Mouse (Mus musculus) splenic B cell, adult 2 months (primary cell): ENCODE results near the gene Slc16a4.

Experiments used
- DNase-seq: peaks from one replicate; pipeline ENCODE4 v3.0.0-alpha.2; 2011; ENCODE audit warnings: low read depth, low spot score
- H3K27me3 ChIP-seq: 2 replicates; pipeline ENCODE4 v1.6.1; 2012; ENCODE audit warnings: mild to moderate bottlenecking, low read length, moderate library complexity, mixed read lengths; ENCODE audit not compliant: control insufficient read depth, poor library complexity, insufficient read depth, severe bottlenecking
- H3K36me3 ChIP-seq: 2 replicates; pipeline ENCODE4 v1.6.1; 2012; ENCODE audit warnings: mild to moderate bottlenecking, low read length, moderate library complexity, mixed read lengths; ENCODE audit not compliant: control insufficient read depth, poor library complexity, insufficient read depth, severe bottlenecking

Gene Slc16a4

DNA sequence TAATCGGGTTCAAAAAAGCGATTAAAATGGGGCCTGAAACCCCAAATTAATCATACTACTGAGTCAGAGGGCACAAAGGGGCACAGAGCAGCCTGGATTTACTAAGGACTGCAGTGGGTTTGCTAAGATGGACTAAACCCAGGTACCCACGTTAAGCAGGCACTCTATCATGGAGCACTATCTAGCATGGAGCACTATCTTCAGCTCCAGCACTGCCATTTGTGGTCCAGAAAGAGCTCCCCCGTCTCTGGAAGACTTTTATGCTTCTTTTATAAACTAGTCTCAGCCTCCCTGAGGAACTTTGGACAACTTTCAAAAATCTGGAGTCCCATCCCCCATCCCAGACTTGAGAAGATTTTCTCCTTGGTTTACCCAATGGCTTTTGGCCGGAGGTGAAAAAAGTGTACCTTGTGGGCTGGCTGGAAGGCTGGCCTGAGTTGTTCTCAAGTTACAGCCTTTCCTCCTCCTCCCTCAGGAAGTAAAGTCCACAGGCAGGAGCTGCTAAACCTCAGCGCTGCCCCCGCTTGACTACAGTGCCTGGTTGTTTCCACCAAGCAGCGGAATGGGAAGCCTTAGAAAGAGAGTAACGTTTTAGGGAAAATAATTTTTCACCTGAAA is at the start of gene Slc16a4:
TSS of gene Slc16a4 (plus strand) at position 467 of the 618 bp plus-strand sequence.
- Histone ChIP-seq H3K27me3 (no peaks in the 10 kb centered on the region), H3K36me3 (no peaks in the 10 kb centered on the region)
- no peak for DNase-seq

DNA sequence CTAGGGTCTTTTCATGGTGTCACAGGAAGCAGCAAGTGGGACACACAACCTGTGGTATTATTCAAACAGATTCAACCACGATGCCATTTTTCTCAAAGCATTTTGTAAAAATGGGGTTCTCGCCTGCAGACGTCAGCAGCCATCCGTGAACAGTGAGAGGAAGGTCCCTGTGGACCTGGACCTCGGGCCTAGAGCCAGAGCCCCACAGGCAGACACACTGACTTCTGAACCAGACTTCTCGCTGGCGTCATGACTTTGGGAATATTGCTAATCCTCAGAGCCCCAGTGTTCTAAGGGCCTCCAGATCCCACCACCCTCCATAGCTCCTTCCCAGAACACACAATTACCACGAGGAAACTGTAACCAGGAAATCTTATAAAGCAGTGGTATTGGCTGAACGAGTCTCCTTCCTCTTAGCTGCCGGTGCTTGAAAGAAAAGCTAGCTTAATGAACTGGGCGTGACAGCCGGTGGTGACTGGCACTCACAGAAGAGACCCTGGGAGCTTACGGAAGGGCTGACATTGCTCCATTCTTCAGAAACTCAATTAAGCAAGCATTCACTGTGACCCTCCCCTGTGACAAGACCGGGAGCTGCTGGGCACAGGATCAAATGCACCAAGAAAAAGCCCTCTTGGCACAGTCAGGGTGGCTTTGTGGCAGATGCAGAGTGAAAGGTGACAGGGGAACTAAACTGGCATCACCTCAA is 49.5 kb upstream of the Slc16a4 start:
- Histone ChIP-seq H3K36me3 (no peaks in the 10 kb centered on the region), H3K27me3 (no peaks in the 10 kb centered on the region)
- DNase-seq = no peak

DNA sequence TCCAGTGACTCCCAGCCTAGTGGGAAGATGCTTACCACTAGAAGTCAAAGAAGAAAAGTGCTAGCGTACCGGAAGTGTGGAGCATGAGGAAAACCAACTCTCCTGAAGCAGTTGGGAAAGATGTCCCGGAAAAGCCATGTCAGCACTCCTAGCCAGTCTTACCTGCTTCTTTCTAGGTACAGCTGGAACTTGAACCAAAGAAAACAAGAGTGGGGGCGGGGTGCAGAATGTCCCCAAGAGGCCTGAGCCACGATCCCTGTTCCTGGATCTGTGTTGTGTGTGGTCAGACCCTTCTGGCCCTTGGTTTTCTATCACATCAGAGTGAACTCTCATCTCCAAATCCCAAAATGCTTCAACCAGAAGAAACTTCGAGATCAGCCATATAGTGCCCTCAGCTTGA is 44.2 kb upstream of the Slc16a4 start:
- Histone ChIP-seq H3K36me3 (no peaks in the 10 kb centered on the region), H3K27me3 (no peaks in the 10 kb centered on the region)
- no peak for DNase-seq

DNA sequence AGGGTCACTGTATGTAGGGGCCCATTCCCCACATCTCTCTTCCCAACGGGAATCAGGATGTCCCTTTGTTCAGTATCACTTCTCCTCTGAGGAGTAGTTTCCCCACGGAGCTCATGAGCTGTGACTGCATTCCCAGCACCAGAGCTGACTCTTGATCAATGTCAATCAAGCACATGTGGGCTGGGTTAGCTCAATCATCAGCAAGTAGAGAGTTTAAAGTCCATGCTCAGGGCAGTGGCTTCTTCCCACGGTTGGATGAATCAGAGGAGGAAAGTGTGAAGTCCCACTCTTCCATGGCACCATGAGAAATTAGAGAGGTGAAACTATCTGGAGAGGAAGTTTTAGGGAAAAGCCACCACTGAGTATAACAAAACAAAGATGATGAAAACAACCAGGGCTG is 42.0 kb upstream of the Slc16a4 start:
- DNase-seq = no peak
- Histone ChIP-seq H3K27me3 (no peaks in the 10 kb centered on the region), H3K36me3 (no peaks in the 10 kb centered on the region)

DNA sequence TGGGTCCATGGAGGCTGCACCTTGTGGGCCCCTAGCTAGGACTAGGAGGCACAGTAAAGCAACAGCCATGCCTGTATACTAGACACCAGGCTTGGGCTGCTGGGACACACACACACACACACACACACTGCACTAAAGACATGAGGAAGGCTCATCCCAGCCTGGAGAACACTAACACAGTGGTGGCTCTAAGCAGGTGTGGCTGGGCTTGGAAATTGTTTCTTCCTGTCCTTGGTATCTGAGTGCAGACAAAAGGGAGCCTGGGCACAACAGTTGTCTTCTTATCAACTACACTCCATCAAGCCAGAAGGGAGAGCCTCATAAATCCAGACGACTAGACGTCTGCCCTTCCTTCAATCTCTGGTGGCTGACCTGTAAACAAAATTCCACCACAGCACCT is 40.7 kb upstream of the Slc16a4 start:
- no peak for DNase-seq
- Histone ChIP-seq H3K36me3 (no peaks in the 10 kb centered on the region), H3K27me3 (no peaks in the 10 kb centered on the region)

DNA sequence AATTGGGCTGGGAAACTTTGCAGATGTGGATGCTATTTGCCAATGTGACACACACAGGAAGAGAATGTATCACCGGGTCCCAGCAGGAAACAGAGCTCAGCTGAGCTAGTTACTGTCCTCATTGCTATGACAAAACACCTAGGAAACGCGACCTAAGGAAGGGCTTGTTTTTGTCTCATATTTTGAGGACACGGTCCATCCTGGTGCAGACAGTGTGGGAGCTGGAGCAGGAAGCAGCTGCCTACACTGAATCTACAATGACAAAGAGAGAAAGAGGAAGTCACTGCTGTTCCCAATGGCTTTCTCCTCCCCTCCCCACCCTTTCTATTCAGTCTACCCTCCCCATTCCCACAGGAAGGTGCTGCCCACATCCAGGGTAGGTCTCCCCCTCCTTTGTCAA is 39.0 kb upstream of the Slc16a4 start:
- no peak for DNase-seq
- Histone ChIP-seq H3K36me3 (no peaks in the 10 kb centered on the region), H3K27me3 (no peaks in the 10 kb centered on the region)

DNA sequence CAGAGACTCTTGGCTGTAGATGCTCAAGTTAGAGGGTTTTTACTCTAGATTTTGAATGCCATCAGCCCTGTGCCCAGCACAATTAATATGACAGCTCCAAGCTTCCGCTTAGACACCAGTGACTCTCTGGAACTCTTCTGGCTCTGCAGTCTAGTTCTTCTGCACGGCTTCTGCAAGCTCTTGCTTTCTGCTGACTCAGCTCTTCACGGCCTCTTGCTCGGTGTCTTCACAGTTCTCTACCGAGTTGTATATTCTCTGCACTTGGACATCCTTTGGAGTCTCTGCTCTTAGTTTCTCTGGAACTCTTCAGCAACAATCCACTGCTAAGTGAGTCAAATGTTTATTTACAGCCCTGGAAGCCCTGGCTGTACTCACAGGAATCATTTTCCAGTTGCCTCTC is 37.1 kb upstream of the Slc16a4 start:
- H3K36me3 ChIP-seq = no peaks in the 10 kb centered on the region
- no peak for DNase-seq
- H3K27me3 ChIP-seq = no peaks in the 10 kb centered on the region

DNA sequence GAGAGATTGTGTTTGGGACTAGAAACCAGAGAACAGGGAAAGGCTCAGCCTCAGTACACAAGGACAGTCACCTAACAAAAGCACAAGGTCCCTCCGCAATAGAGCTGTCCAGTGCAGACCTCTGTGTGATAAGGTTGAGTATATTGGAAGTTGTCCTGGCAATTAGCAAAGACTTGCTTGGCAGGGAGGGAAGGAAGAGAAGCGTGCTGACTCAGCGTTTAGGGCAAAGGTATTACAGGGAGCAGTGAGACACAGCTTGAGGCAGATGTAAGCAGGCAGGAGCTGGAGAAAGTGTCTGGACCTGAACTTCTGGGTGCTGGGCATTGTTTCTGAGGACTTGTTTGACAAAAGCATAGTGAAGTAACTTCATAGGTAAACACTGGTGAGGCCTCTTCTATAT is 35.0 kb upstream of the Slc16a4 start:
- DNase-seq = no peak
- no peaks in the 10 kb centered on the region for H3K36me3 ChIP-seq
- H3K27me3 ChIP-seq = no peaks in the 10 kb centered on the region

DNA sequence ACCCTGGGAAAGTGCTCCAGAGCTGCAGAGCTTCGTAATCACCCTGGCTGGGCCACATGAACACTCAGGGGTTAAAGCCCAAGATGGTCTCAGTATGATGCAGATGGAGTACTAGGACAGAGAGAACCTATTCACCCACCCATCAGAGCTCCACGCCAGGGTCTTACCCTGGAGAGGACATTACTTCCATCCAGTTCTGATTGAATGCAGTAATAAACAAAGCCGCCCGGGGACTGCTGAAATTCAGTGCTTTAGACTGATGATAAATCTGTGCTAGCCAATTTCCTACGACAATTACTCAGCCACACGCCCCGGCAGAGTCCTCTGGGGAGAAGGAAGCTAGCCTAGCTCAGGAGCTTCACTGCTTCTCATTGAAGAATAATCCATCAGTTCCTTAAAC is 34.3 kb upstream of the Slc16a4 start:
- DNase-seq = no peak
- Histone ChIP-seq H3K27me3 (no peaks in the 10 kb centered on the region), H3K36me3 (no peaks in the 10 kb centered on the region)

DNA sequence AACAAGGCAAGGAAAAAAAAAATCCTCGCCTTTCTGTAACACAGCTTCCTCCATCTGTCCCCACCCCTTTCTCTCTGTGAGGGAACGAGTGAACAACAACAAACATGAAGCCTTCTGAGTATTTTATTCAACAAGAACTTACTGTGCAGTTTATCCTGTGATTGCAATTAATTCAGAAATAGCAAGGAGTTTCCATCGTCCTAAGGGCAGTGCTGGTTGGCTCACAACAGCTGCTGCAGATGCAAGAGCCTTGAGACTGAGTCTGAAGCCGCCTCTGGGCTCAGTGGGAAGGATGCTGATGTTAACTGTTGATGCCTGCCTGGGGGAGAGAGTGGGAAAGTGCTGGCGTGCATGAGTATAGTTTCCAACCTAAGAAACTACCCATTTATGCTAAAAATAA is 33.1 kb upstream of the Slc16a4 start:
- H3K36me3 ChIP-seq = no peaks in the 10 kb centered on the region
- H3K27me3 ChIP-seq = no peaks in the 10 kb centered on the region
- no peak for DNase-seq

DNA sequence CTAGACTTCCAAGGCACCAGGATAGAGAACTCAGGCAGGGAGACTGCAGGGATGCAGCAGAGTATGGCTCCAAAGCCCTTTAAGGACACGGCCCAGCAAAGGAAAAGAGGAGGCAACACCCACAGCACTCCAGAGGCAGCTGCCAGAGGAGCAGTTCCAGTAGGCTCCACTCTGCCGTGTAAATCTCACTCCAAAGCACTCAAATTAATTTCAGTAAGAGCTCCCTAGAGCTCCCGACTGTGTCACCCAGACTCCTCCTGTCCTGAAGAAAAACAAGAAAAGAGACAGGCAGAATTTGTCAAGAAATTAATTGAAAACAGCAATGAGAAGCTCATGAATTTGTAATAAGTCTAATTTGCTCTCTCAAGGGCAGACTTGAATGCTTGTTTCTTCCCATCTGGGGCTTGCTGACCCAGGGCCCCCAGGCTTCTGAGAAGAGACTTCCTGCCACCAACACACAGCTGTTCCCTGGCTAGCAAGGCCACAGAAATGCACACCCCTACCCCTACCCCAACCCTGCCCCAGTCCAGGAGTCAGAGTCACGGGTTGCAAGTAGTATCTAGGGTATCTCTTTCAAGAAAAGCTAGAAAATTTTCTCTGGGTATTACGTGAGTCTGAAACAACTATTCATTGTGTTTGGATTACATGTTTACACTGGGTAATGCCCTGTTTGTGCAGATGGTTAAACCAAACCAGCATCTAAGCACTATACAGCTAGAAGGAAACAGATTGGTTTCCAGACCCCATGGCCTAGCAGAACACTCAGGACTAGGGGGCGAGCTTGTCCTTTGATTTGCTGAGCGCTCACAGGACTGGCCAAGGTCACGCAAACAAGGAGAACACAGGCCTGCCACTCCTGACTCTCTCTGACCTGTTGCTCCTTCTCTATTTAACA is 29.8 kb upstream of the Slc16a4 start:
- DNase-seq = no peak
- Histone ChIP-seq H3K27me3 (no peaks in the 10 kb centered on the region), H3K36me3 (no peaks in the 10 kb centered on the region)

DNA sequence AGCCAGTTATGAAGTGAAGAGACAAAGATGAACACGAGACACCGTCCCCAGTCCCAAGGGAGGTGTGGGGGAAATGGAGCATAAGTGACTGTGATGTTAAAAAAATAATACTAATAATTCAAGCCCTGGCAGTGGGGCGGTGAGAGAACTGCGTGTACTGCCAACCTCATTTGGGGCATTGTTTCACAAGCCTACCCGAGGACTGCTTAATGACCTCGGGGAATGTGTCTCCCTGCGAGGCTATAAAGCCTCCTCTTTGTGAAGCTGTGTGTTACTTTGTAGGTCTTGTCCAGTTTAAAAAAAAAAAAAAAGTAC is 29.2 kb upstream of the Slc16a4 start:
- Histone ChIP-seq H3K36me3 (no peaks in the 10 kb centered on the region), H3K27me3 (no peaks in the 10 kb centered on the region)
- DNase-seq = peak; percentile 36

DNA sequence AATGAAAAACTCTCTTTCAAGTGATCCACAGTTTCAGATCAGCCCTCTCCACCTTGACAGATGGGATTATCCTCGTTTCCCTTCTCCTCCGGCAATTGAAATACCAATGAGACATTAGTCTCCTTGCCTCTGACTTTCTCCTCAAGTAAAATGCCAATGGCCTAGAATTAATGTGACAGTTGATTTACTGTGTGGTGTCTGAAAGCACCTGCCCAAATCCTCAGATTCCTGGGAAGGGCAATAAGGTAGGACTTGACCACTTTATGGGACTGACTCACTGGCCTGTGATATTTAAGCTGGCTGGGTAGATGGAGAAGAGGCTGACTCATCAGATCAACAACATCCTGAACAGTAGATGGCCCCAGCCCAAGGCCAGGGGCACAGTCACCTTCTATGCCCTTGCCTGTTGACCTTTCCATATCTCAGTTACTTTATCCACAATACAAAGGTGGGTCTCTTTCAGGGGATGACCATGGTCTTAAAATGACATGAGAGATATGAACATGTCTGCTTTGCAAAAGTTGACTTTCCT is 24.1 kb upstream of the Slc16a4 start:
- DNase-seq = no peak
- Histone ChIP-seq H3K36me3 (no peaks in the 10 kb centered on the region), H3K27me3 (no peaks in the 10 kb centered on the region)

DNA sequence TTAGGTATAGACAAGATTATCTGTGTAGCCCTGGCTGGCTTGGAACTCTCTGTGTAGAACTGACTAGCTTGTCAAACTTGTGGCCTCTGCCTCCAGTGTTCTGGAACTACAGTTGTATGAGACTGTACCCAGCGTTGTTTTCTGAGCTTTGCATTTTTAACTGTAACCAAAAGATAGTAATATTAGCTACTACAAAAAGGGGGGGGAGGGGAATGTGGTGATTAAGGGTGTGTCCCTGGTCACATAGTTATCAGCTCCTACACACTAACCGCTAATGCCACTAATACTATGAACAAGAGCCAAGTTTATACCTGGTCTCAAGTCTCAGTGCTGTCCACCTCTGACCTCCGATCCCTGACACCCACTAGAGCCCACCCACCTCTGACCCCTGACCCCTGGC is 18.6 kb upstream of the Slc16a4 start:
- H3K36me3 ChIP-seq = no peaks in the 10 kb centered on the region
- DNase-seq = no peak
- no peaks in the 10 kb centered on the region for H3K27me3 ChIP-seq

DNA sequence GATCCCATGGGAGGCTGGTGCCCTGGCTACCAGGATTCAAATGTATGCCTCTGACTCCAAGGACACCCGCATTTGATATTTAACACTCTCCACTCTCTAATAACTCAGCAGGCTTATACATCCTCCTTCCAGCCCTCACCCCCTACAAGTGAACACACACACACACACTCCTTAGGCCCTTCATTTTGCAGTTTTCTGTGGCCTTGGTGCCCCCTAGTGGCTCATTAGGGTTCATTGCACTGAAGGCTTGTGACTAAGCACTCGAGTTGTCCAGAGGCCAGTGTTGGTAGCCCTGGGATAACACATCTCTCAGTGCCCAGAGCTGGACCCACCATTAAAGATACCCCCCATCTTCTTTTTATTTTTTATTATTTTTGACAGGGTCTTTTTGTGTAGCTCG is 17.2 kb upstream of the Slc16a4 start:
- Histone ChIP-seq H3K27me3 (no peaks in the 10 kb centered on the region), H3K36me3 (no peaks in the 10 kb centered on the region)
- peak; percentile 80 for DNase-seq
